Mouse (Mus musculus) cortical plate, adult 2 months (tissue): ENCODE results near the gene Nfasc. TPM values are rescaled to one million over a fixed set of nuclear protein-coding genes. Genes with fewer than 3 reads are reported as not detected.

Experiments
- H3K27ac ChIP-seq: fragments of 200-500 bp; 2 replicates; pipeline ENCODE4 v1.5.1; 2012; ENCODE audit warnings: low read length, control low read depth, inconsistent platforms; ENCODE audit not compliant: insufficient read depth
- H3K4me1 ChIP-seq: fragments of 200-500 bp; 2 replicates; pipeline ENCODE4 v1.6.1; 2011; ENCODE audit warnings: low read length; ENCODE audit not compliant: control insufficient read depth, insufficient read depth
- H3K4me3 ChIP-seq: fragments of 200-500 bp; 2 replicates; pipeline ENCODE4 v1.5.1; 2011; ENCODE audit warnings: mild to moderate bottlenecking, low read length, control low read depth; ENCODE audit not compliant: insufficient read depth
- CTCF ChIP-seq: fragments of 200-500 bp; IDR thresholded peaks from 2 replicates; pipeline ENCODE4 v1.5.1; 2011; ENCODE audit warnings: mild to moderate bottlenecking, control low read depth, low read length; ENCODE audit not compliant: insufficient read depth; ENCODE audit errors: extremely low read depth
- POLR2A ChIP-seq: fragments of 200-500 bp; IDR thresholded peaks from 2 replicates; pipeline ENCODE4 v1.6.1; 2011; ENCODE audit warnings: mild to moderate bottlenecking, low read length, control low read depth; ENCODE audit not compliant: insufficient read depth; ENCODE audit errors: extremely low read depth
- polyA plus RNA-seq: library from polyadenylated mRNA; depleted of rRNA; stranded (reverse); fragments of >200 nt; gene quantifications from 2 replicates; pipeline ENCODE4 v1.2.3, GENCODE M21; 2012

The Nfasc gene
- polyA plus RNA-seq, 1 experiment = 109 TPM

DNA sequence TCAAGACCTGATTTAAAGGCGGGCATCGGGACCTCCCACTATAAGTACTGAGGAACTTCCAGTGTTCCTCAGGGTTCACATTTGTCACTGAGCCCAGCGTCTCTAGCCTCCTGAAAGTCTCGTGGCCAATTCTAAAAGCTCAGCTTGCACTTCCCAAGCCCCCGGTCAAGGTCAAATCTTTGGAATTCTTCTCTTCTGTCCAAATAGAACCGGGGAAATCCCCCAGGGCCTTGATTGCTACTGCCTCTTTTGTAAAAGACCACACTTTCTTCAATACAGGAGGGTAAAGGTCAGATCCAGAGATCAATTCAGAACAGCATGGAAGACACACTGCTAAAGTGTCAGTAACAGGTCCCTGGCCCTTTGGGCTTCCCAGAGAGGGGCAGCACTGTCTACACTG lies 145.9 kb downstream of the Nfasc start:
- Histone ChIP-seq H3K27ac (no peak overlapping the region), H3K4me3 (no peak overlapping the region), H3K4me1 (peaks cover 4% of the 10 kb centered on the region)
- no peak for TF ChIP-seq CTCF
- TF ChIP-seq POLR2A = no peak

GRCm38 (mm10) chr1:132594587-132594986 lies 147.0 kb downstream of the Nfasc start:
- TF ChIP-seq CTCF (peak; percentile 98), POLR2A (no peak)
- H3K27ac ChIP-seq = no peak overlapping the region
- H3K4me3 ChIP-seq = no peak overlapping the region
- H3K4me1 ChIP-seq = peaks cover 4% of the 10 kb centered on the region

DNA sequence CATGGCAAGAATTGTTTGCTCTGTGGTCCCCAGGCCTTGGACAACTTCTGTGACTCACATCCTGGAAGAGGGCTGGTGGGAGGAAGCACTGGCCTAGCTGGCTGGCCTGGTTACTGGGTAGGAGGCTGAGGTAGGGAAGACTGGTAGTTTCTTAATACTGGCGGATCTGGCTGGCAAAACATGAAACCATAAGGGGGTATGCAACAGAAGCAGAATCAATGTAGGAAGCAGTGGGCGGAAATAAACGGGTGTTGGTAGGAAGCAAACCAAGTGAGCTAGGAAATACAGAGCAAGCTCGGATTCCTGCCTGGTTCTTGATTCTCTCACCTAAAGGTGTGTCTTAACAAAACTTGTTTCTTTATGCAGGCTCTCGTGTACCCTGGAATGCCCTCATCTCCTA lies 149.5 kb downstream of the Nfasc start:
- TF ChIP-seq CTCF (no peak), POLR2A (no peak)
- no peak overlapping the region for H3K4me3 ChIP-seq
- no peak overlapping the region for H3K27ac ChIP-seq
- peaks cover 4% of the 10 kb centered on the region for H3K4me1 ChIP-seq

DNA sequence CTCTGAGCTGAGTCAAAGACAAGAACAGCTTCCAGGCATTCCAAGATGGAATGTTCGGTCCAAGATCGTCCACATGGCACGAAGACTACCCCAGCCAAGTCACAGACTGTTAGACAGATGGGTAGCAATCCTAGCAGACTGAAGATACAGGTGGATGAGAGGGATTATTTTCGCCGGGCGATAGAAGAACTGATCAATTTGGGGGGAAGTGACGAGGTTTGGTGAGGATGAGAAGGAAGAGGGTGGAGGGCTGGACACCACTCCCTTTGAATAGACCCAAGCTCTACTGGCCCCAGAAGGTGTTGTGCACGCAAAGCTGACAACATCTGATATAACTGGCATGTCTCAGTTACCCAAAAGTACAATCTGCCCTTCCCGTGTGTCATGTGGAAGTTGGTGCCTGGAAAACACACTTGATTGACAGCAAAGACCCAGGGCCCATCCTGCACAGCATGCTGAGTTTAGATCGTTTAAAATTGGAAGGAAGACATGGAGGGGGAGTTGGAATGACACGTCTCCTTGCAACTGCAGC lies 150.1 kb downstream of the Nfasc start:
- H3K4me3 ChIP-seq = no peak overlapping the region
- H3K27ac ChIP-seq = no peak overlapping the region
- H3K4me1 ChIP-seq = peaks cover 4% of the 10 kb centered on the region
- TF ChIP-seq POLR2A (no peak), CTCF (no peak)

- TF ChIP-seq POLR2A (no peak), CTCF (no peak)
- no peak overlapping the region for H3K4me3 ChIP-seq
- H3K4me1 ChIP-seq = peaks cover 6% of the 10 kb centered on the region; the same call in 1 of the 2 replicates
- no peak overlapping the region for H3K27ac ChIP-seq
Measured at GRCm38 (mm10) chr1:132586679-132587201, 154.9 kb downstream of the Nfasc start.

- peaks cover 6% of the 10 kb centered on the region; the same call in 1 of the 2 replicates for H3K4me1 ChIP-seq
- H3K27ac ChIP-seq = no peak overlapping the region
- no peak for TF ChIP-seq CTCF
- no peak overlapping the region for H3K4me3 ChIP-seq
Measured at GRCm38 (mm10) chr1:132585376-132585775, 156.2 kb downstream of the Nfasc start.

DNA sequence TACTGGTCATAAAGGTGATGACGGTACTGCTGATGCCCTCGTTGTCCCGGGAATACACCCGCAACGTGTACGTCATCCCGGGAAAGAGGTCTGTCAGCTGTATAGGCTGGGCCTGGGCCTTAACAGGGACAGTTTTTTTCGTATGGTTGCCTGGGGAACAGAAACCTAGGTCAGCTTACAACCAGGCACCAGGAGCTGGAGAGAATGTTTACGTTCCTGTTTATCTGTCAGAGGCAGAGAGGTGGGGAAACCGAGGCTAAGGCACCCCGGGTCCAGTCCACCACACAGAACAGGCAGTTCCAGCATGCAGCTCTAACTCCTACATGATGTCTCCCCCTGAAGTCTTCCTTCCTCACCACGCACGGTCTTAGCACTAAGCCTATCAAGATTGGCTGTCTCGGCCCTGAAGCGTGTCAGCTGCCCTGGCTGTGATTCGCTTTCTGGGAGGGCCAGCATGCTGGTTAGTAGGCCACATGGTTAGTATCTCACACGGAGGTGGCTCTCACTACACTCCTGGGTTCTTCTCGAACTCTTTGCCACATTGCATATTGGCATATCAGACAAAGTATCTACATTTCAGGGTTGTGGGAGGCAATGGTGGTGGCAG lies 158.5 kb downstream of the Nfasc start:
- Histone ChIP-seq H3K4me1 (peaks cover 6% of the 10 kb centered on the region; the same call in 1 of the 2 replicates), H3K27ac (no peak overlapping the region), H3K4me3 (no peak overlapping the region)
- TF ChIP-seq POLR2A = no peak
- TF ChIP-seq CTCF = no peak

DNA sequence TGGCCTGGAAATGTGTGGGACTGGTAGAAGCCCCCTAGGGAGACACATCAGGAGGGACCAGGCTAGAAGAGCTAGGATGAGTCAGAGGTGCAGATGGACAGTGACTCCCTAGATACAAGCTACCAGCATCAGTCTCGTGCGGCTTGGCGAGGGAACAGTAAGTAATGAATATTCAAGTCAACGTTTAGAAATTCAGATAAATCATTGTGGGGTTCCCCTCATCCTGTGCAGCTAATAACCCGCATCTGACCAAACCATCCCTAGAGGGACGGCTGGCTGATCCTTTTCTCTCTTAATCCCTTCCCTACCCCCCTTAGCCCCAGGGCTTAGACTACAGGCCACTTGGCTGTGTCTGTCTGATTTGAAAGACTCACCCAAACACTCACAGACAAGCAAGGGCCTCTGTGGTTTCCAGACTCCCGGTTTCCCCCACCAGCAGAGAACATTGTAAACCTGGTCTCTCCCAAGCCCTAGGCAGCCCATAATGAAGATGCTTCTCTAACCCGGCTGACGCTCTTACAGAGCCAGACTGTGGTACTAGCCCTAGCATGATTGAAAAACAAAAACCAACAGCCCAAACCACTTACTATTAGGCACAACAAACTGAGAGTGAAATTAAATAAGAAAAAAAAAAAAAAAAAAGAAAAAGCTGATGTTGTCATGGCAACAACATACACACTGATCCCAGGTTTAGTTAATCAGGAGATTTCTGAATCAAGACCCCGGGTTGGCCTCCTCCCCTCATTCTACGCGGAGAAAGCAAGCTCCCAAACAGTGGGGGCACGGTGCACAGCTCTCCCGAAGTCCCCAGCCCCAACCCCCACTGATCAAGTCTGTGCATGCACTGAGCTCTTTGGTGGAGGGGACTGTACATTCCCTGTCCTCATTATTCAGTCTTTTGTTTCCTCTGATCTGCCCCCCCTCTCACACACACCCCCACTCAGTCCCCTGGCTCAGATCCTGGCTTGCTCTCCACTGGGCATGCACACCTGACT lies 159.5 kb downstream of the Nfasc start:
- no peak overlapping the region for H3K4me3 ChIP-seq
- no peak for TF ChIP-seq POLR2A
- no peak for TF ChIP-seq CTCF
- H3K4me1 ChIP-seq = peaks cover 6% of the 10 kb centered on the region; the same call in 1 of the 2 replicates
- no peak overlapping the region for H3K27ac ChIP-seq

DNA sequence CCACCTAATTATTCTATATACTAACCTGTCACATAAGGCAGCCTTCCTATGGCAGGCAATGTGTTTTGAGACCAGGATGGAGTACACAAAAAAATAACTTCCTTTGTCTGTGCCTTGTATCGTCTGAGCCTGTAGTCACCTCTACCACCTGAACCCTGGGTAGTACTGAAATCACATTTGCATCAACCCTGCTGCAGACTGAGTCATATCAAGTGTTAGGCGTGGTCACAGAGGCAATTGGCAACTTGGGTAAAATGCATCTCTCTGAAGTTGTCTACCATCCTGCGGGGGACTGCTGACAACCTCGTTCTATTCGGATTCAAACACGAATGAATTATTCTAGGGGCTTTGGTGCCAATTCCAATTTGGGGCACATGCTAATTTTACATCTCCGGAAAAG lies 161.5 kb downstream of the Nfasc start:
- no peak for TF ChIP-seq POLR2A
- no peak for TF ChIP-seq CTCF
- Histone ChIP-seq H3K4me3 (no peak overlapping the region), H3K27ac (no peak overlapping the region), H3K4me1 (peaks cover 6% of the 10 kb centered on the region; the same call in 1 of the 2 replicates)
